Mouse (Mus musculus): ENCODE results near the gene Pik3ap1. TPM values are rescaled to one million over a fixed set of nuclear protein-coding genes. Genes with fewer than 3 reads are reported as not detected.

Pik3ap1 gene
- polyA plus RNA-seq, 1 experiment from 2014 or later = 1.4 TPM

DNA sequence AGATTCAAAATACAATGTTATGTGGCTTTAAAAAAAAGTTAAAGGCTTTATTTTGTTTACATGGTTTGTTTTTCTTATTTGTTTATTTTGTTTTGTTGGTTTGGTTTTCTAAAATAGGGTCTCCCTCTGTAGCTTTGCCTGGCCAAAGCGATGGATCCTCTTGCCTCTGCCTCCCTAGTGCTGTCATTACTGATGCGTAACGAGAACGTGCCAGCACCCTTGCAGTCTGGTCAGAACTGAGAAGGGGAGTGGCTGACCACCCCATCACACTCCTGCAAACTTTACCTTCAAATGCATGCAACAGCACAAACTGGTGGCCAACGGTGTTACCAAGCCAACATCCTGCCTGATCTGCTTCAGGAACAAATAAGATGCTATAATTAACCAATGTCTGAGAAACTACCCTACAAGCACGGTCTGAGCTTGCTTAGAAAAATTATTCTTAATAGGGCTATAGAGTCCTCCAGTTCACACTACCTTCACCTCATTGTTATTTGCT, 42.3 kb downstream of the Pik3ap1 start:
- Histone ChIP-seq H3K36me3 (no peaks in the 10 kb centered on the region), H3K4me2 (replicated peaks) (no peak overlapping the region), H3K27ac (replicated peaks) (no peak overlapping the region), H3K9me3 (no peaks in the 10 kb centered on the region), H3K27me3 (no peaks in the 10 kb centered on the region), H3K4me1 (peaks cover 8% of the 10 kb centered on the region), H3K9ac (replicated peaks) (no peak overlapping the region), H3K4me3 (no peak overlapping the region)
- no peak for ATAC-seq (replicated peaks)
- whole genome bisulfite sequencing = 78% methylated on average over 6 of the region's 6 CpGs

- WGBS = 78% methylated on average over 5 of the region's 5 CpGs
- Histone ChIP-seq H3K9ac (replicated peaks) (no peak overlapping the region), H3K27me3 (no peaks in the 10 kb centered on the region), H3K27ac (replicated peaks) (no peak overlapping the region), H3K4me2 (replicated peaks) (no peak overlapping the region), H3K4me3 (no peak overlapping the region), H3K4me1 (peaks cover 8% of the 10 kb centered on the region), H3K36me3 (no peaks in the 10 kb centered on the region), H3K9me3 (no peaks in the 10 kb centered on the region)
- ATAC-seq (replicated peaks) = no peak
Measured at GRCm38 (mm10) chr19:41341677-41342076, 43.2 kb downstream of the Pik3ap1 start.

DNA sequence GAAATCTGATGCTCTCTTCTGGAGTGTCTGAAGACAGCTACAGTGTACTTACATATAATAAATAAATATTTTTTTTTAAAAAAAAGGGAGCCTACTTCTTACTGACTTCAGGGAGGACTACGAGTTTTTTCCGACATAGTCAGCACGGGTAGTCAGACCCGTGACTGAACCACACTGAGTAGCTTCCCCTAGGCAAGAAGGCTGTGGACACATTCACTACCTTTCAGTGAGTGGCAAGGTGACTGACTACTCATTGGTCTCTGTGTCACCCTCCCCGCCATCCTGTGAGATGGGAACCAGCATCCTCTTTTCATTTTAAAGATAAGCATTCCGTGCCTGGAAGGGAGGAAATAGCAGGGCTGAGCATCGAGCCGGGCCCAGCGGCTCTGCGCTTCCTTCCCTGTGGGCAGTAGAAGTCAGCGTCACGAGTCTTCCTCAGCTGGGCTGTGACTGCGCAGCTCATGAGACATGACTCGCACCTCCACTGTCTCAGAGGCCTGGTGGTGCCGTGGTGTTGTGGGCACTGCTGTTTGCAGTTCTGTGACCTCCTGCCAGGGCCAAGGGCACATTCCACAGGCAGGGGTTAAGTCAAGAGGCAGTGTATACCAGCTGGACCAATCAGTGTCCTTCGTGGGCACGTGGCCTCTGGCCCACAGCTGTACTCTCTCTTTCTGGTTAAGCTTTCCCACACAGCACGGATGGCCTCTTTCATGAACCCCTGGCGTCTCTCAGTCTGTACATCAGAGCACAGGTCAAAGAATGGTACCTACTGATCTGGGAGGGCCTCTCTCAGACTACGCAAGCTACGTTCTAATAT, 45.7 kb downstream of the Pik3ap1 start:
- WGBS = 85% methylated on average over 21 of the region's 21 CpGs
- H3K27me3 ChIP-seq = no peaks in the 10 kb centered on the region
- no peak overlapping the region for H3K27ac ChIP-seq (replicated peaks)
- H3K9ac ChIP-seq (replicated peaks) = no peak overlapping the region
- no peaks in the 10 kb centered on the region for H3K9me3 ChIP-seq
- no peaks in the 10 kb centered on the region for H3K4me1 ChIP-seq
- ATAC-seq (replicated peaks) = no peak
- no peaks in the 10 kb centered on the region for H3K36me3 ChIP-seq
- no peak overlapping the region for H3K4me3 ChIP-seq
- H3K4me2 ChIP-seq (replicated peaks) = no peak overlapping the region

DNA sequence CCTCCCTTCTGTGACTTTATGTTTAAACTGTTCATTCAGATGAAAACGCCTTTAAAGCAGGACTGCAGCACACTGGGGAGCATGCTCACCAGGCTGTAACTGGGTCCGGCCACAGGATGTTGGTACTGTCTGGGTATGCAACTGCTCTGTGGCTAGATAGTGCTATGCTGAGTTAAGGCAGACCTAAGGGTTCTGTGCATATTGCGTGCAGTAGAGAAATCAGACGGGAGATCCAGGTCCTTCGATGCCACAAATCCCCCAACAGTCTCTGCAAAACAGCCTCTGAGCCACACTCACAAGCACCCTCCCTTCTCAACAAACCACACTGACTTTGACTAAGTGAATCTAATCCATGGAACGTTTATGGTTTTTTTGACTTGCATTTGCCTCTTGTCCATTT, 46.5 kb downstream of the Pik3ap1 start:
- H3K9ac ChIP-seq (replicated peaks) = no peak overlapping the region
- H3K9me3 ChIP-seq = no peaks in the 10 kb centered on the region
- H3K4me1 ChIP-seq = no peaks in the 10 kb centered on the region
- WGBS = 84% methylated on average over 6 of the region's 6 CpGs
- H3K4me2 ChIP-seq (replicated peaks) = no peak overlapping the region
- no peak overlapping the region for H3K27ac ChIP-seq (replicated peaks)
- no peaks in the 10 kb centered on the region for H3K27me3 ChIP-seq
- no peaks in the 10 kb centered on the region for H3K36me3 ChIP-seq
- H3K4me3 ChIP-seq = no peak overlapping the region
- ATAC-seq (replicated peaks) = no peak

DNA sequence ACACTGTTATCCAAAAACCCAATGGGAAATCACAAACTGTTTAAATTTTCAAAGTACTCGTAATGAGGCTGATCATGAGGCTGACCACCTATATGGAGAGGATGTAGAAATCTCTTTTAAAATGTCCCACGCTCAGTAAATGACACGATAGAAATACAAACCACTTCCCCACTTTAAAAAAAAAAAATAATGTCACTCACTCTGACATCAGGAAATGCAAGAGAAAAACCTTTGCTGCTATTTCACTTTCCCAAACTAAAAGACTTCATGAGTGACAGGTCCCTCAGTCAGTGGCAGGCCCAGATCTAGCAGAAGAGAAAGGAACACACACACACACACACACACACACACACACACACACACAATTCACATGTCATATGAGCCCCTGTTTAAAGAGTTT, 49.2 kb downstream of the Pik3ap1 start:
- Histone ChIP-seq H3K4me2 (replicated peaks) (no peak overlapping the region), H3K27ac (replicated peaks) (no peak overlapping the region), H3K9me3 (no peaks in the 10 kb centered on the region), H3K36me3 (no peaks in the 10 kb centered on the region), H3K4me1 (no peaks in the 10 kb centered on the region), H3K4me3 (no peak overlapping the region), H3K27me3 (no peaks in the 10 kb centered on the region), H3K9ac (replicated peaks) (no peak overlapping the region)
- 86% methylated on average over 3 of the region's 3 CpGs for WGBS
- ATAC-seq (replicated peaks) = no peak

GRCm38 (mm10) chr19:41332986-41333385, 51.9 kb downstream of the Pik3ap1 start:
- no peak overlapping the region for H3K4me2 ChIP-seq (replicated peaks)
- 88% methylated on average over 8 of the region's 8 CpGs for WGBS

DNA sequence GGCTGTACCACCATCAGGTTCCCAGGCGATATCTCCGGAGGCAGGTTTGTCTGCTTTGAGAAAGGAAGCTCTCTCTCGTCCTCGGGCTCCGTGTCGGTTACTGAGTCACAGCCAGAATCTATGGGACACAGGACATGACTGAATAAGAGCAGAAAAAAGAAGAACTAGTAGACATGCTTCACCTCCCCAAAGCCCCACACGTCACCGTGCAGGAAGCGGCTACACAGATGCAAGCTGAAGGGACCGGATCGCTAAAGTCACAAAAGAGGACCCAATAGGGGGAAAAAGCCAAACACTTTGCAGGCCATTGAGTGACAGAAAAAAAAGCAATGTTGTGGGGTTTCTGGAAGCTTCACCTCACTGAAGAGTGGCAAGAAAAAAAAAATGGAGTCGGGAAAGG, 52.7 kb downstream of the Pik3ap1 start:
- Histone ChIP-seq H3K36me3 (no peaks in the 10 kb centered on the region), H3K4me3 (no peak overlapping the region), H3K9me3 (no peaks in the 10 kb centered on the region; the same call in 1 of the 2 replicates), H3K4me2 (replicated peaks) (no peak overlapping the region), H3K27me3 (no peaks in the 10 kb centered on the region), H3K9ac (replicated peaks) (no peak overlapping the region), H3K27ac (replicated peaks) (no peak overlapping the region), H3K4me1 (no peaks in the 10 kb centered on the region)
- ATAC-seq (replicated peaks) = no peak
- 88% methylated on average over 12 of the region's 12 CpGs for WGBS

More at GRCm38 (mm10) chr19:41332986-41333385, 51.9 kb downstream of the Pik3ap1 start:
- no peak overlapping the region for H3K4me3 ChIP-seq
- no peaks in the 10 kb centered on the region for H3K27me3 ChIP-seq
- no peak overlapping the region for H3K9ac ChIP-seq (replicated peaks)
- H3K27ac ChIP-seq (replicated peaks) = no peak overlapping the region
- H3K36me3 ChIP-seq = no peaks in the 10 kb centered on the region
- H3K9me3 ChIP-seq = no peaks in the 10 kb centered on the region; the same call in 1 of the 2 replicates
- no peaks in the 10 kb centered on the region for H3K4me1 ChIP-seq
- no peak for ATAC-seq (replicated peaks)

DNA sequence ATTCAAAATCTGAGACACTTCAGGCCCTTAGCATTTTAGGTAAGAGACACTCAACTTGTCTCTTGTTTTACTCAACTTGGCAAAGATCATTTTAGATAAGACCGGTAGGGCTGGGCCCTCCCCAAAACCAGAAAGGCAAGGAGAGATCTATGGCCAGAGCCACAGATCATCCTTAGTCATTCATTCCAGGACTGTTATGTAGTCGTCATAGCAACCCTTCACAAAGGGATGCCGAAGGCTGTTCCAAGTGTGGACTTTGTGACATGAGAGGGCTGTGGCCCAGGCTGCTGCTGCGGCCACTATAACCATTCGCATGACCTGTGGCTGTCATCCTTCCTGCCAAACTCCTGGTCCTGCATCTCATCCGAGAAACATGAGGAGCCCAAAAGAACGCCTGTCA, 54.5 kb downstream of the Pik3ap1 start:
- H3K36me3 ChIP-seq = no peaks in the 10 kb centered on the region
- 73% methylated on average over 7 of the region's 7 CpGs for WGBS
- H3K9ac ChIP-seq (replicated peaks) = no peak overlapping the region
- H3K4me3 ChIP-seq = no peak overlapping the region
- ATAC-seq (replicated peaks) = no peak
- H3K4me1 ChIP-seq = no peaks in the 10 kb centered on the region
- H3K9me3 ChIP-seq = no peaks in the 10 kb centered on the region; the same call in 1 of the 2 replicates
- H3K4me2 ChIP-seq (replicated peaks) = no peak overlapping the region
- no peak overlapping the region for H3K27ac ChIP-seq (replicated peaks)
- no peaks in the 10 kb centered on the region for H3K27me3 ChIP-seq

GRCm38 (mm10) chr19:41329961-41330360, 54.9 kb downstream of the Pik3ap1 start:
- H3K36me3 ChIP-seq = no peaks in the 10 kb centered on the region
- H3K4me2 ChIP-seq (replicated peaks) = no peak overlapping the region
- 96% methylated on average over 7 of the region's 7 CpGs for WGBS

GRCm38 (mm10) chr19:41328743-41329142, 56.2 kb downstream of the Pik3ap1 start:
- ATAC-seq (replicated peaks) = no peak
- Histone ChIP-seq H3K9ac (replicated peaks) (no peak overlapping the region), H3K27ac (replicated peaks) (no peak overlapping the region), H3K27me3 (no peaks in the 10 kb centered on the region), H3K36me3 (no peaks in the 10 kb centered on the region), H3K9me3 (no peaks in the 10 kb centered on the region; the same call in 1 of the 2 replicates), H3K4me3 (no peak overlapping the region), H3K4me1 (no peaks in the 10 kb centered on the region), H3K4me2 (replicated peaks) (no peak overlapping the region)
- 73% methylated on average over 9 of the region's 9 CpGs for WGBS

More at GRCm38 (mm10) chr19:41329961-41330360, 54.9 kb downstream of the Pik3ap1 start:
- no peak overlapping the region for H3K9ac ChIP-seq (replicated peaks)
- H3K27me3 ChIP-seq = no peaks in the 10 kb centered on the region
- no peak for ATAC-seq (replicated peaks)
- no peak overlapping the region for H3K27ac ChIP-seq (replicated peaks)
- H3K4me3 ChIP-seq = no peak overlapping the region
- H3K9me3 ChIP-seq = no peaks in the 10 kb centered on the region; the same call in 1 of the 2 replicates
- no peaks in the 10 kb centered on the region for H3K4me1 ChIP-seq

DNA sequence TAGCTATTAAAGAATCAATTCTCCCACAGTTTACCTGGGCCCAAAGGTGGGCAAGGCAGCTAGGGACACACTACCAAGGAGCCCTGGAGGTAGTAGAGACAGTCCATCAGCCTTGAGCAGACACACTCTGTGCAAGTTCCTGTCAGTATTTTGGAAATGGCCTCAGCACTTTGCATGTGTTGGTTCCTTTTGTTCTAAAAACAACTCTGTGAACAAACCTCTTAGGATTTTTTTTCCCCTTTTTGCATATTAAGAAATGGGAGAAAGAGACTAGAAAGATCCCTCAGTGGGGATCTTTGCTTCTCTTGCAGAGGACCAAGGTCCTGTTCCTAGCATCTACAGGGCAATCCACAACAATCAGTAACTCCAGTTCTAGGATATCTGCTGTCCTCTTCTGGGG, 61.1 kb downstream of the Pik3ap1 start:
- H3K9me3 ChIP-seq = no peaks in the 10 kb centered on the region
- no peak for ATAC-seq (replicated peaks)
- no peak overlapping the region for H3K4me3 ChIP-seq
- H3K27me3 ChIP-seq = no peaks in the 10 kb centered on the region
- no peak overlapping the region for H3K4me2 ChIP-seq (replicated peaks)
- no peaks in the 10 kb centered on the region for H3K36me3 ChIP-seq
- no peaks in the 10 kb centered on the region for H3K4me1 ChIP-seq
- H3K9ac ChIP-seq (replicated peaks) = no peak overlapping the region
- no peak overlapping the region for H3K27ac ChIP-seq (replicated peaks)

DNA sequence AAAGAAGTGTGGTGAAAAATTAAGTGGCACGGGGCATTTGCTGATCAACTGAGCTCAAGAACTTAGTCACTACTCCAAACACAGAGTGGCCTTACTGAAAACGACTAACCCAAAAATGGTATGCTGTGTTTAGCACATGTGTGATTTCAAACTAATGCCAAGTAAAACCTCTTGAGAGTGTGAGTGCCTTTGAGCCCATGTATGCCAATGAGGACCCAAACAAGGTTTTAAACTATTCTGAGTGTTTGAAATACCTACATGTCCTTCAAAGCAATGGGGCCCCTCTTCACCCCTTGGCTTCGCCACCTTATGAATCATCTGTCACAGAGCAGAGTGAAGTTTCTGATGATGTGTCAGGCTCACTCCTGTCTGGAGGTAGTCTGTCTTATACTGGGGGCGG, 61.8 kb downstream of the Pik3ap1 start:
- ATAC-seq (replicated peaks) = no peak
- 84% methylated on average over 4 of the region's 4 CpGs for WGBS

DNA sequence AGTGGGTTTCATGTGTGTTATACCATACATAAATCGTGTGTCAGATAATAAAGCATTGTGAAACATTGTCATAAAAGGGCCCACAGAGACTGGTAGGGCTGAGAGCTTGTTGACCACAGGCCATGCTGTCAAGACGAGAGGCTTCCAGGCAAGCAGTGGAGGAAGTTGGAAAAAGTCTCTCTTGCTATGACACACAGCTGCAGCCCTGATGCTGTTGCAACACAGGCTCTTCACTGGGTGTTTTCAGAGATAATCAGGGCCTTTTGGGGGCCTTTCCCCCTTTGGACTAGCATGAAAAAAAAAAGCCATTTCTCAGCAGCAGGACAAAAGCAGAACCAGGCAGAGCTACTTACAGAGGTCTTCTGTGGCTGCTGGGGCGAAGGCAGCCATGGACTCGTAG, 63.8 kb downstream of the Pik3ap1 start:
- no peak overlapping the region for H3K4me2 ChIP-seq (replicated peaks)
- ATAC-seq (replicated peaks) = no peak
- no peaks in the 10 kb centered on the region for H3K36me3 ChIP-seq
- 87% methylated on average over 4 of the region's 4 CpGs for WGBS
- no peaks in the 10 kb centered on the region for H3K9me3 ChIP-seq
- H3K4me1 ChIP-seq = peaks cover 4% of the 10 kb centered on the region
- no peak overlapping the region for H3K9ac ChIP-seq (replicated peaks)
- H3K27me3 ChIP-seq = no peaks in the 10 kb centered on the region
- no peak overlapping the region for H3K4me3 ChIP-seq
- no peak overlapping the region for H3K27ac ChIP-seq (replicated peaks)

More for the DNA sequence above, 61.8 kb downstream of the Pik3ap1 start:
- H3K4me1 ChIP-seq = no peaks in the 10 kb centered on the region
- H3K9me3 ChIP-seq = no peaks in the 10 kb centered on the region
- no peaks in the 10 kb centered on the region for H3K27me3 ChIP-seq
- H3K4me3 ChIP-seq = no peak overlapping the region
- H3K27ac ChIP-seq (replicated peaks) = no peak overlapping the region
- no peaks in the 10 kb centered on the region for H3K36me3 ChIP-seq
- no peak overlapping the region for H3K9ac ChIP-seq (replicated peaks)
- no peak overlapping the region for H3K4me2 ChIP-seq (replicated peaks)

Measured in forebrain, embryonic 15.5 days (tissue).